Mouse (Mus musculus): ENCODE measurements at regions not wholly inside any gene's neighbourhood (a gene's known extent, or its start where the extent isn't known, plus 50 kb on each side); places are given as distances from the start of the nearest gene placed in this dataset.
A peak's percentile ranks its signal among the peaks of the same experiment; 100 is the strongest.

DNA sequence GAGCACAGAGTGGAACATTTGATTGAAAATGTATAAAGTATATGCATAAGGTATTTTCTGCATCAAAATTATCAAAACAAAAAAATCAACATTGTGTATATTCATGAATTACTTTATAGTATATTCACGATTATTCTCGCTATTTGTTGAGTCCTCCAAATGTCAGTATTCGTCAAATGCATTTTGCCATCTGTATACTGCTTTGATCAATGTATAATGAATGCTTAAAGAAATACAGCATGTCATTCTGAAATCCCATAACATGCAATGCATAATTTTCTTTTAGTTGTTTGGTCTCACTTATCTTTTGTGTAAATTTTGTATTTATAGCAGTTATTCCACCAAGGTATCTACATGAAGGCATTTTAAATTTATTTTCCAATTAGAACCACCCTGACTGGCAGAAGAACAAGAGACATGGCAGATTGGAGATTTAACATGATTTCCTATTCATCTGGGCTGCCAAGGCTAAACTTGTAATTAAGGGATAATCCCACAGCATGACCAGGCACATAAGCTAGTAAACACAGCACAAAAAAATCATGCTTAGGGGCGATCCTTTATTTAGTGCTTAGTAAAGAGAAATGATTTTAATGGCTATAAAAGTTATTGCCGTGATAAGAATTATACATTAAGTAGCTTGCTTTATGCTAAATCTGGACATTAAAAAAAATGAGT, 739.3 kb downstream of the Tpm3-rs7 start:
- Histone ChIP-seq H3K9ac (ENCODE audit: insufficient read depth, low read depth, low read length, poor library complexity, severe bottlenecking) (no peak overlapping the region), H3K9me3 (ENCODE audit: control insufficient read depth, insufficient read depth, low read depth, low read length) (no peaks in the 10 kb centered on the region), H3K4me3 (ENCODE audit: insufficient read depth in 1 of 2, low read depth in 1 of 2, low read length in 2 of 2, poor library complexity in 1 of 2, severe bottlenecking in 1 of 2) (no peak overlapping the region), H3K36me3 (ENCODE audit: control insufficient read depth, insufficient read depth, low read length, poor library complexity, severe bottlenecking) (no peaks in the 10 kb centered on the region), H3K27ac (ENCODE audit: insufficient read depth, low read depth, low read length, poor library complexity, severe bottlenecking) (no peak overlapping the region), H3K4me1 (ENCODE audit: control insufficient read depth in 2 of 2, insufficient read depth in 2 of 2, low read length in 2 of 2, poor library complexity in 1 of 2) (no peaks in the 10 kb centered on the region)
- TF ChIP-seq ZNF384 (IDR thresholded peaks at IDR 0.05; ENCODE audit: low read depth, low read length): no peak
- TF ChIP-seq MAFK (IDR thresholded peaks at IDR 0.05; ENCODE audit: insufficient read depth, low read depth, low read length): no peak
- no peak for TF ChIP-seq HCFC1 (IDR thresholded peaks at IDR 0.05; ENCODE audit: borderline replicate concordance, insufficient read depth, low read length)
- no peak for TF ChIP-seq CHD2 (IDR thresholded peaks at IDR 0.05; ENCODE audit: low read depth, low read length)
- TF ChIP-seq ZC3H11A (IDR thresholded peaks at IDR 0.05; ENCODE audit: borderline replicate concordance, low read depth, low read length): no peak
- in situ Hi-C loops (cut with MboI; ENCODE audit: low sequenced_read_pairs in 2 of 2, unreplicated experiment in 2 of 2): no loop called here
- no peak for DNase-seq (ENCODE audit: low read depth, low spot score)

DNA sequence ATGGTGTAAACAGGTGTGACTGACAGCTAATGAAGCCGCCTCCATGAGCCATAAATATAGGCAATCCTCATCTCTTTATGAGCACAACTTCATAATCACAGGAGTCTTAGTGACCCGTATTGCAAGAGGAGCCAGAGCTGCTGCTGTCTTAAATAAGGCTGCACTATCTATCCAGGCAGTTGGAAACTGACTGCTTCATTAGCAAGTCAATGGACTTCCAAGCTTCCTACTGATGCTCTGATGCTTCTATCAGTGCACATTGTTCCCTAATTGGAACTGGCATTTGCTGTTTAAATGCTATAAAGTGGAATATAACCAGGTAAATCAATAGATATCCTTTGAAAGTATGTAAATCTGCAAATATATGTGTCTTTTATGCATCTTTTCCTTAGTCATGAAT, 746.9 kb downstream of the Tpm3-rs7 start:
- Histone ChIP-seq H3K36me3 (ENCODE audit: control insufficient read depth, insufficient read depth, low read length, poor library complexity, severe bottlenecking) (no peaks in the 10 kb centered on the region), H3K4me1 (ENCODE audit: control insufficient read depth in 2 of 2, insufficient read depth in 2 of 2, low read length in 2 of 2, poor library complexity in 1 of 2) (no peaks in the 10 kb centered on the region), H3K9ac (ENCODE audit: insufficient read depth, low read depth, low read length, poor library complexity, severe bottlenecking) (no peak overlapping the region), H3K27ac (ENCODE audit: insufficient read depth, low read depth, low read length, poor library complexity, severe bottlenecking) (no peak overlapping the region), H3K4me3 (ENCODE audit: insufficient read depth in 1 of 2, low read depth in 1 of 2, low read length in 2 of 2, poor library complexity in 1 of 2, severe bottlenecking in 1 of 2) (no peak overlapping the region), H3K9me3 (ENCODE audit: control insufficient read depth, insufficient read depth, low read depth, low read length) (no peaks in the 10 kb centered on the region)
- TF ChIP-seq ZC3H11A (IDR thresholded peaks at IDR 0.05; ENCODE audit: borderline replicate concordance, low read depth, low read length) (no peak), CHD2 (IDR thresholded peaks at IDR 0.05; ENCODE audit: low read depth, low read length) (no peak), ZNF384 (IDR thresholded peaks at IDR 0.05; ENCODE audit: low read depth, low read length) (no peak), HCFC1 (IDR thresholded peaks at IDR 0.05; ENCODE audit: borderline replicate concordance, insufficient read depth, low read length) (no peak), MAFK (IDR thresholded peaks at IDR 0.05; ENCODE audit: insufficient read depth, low read depth, low read length) (no peak)
- peak; percentile 28 for DNase-seq (ENCODE audit: low read depth, low spot score)
- in situ Hi-C loops (cut with MboI; ENCODE audit: low sequenced_read_pairs in 2 of 2, unreplicated experiment in 2 of 2): no loop called here

DNA sequence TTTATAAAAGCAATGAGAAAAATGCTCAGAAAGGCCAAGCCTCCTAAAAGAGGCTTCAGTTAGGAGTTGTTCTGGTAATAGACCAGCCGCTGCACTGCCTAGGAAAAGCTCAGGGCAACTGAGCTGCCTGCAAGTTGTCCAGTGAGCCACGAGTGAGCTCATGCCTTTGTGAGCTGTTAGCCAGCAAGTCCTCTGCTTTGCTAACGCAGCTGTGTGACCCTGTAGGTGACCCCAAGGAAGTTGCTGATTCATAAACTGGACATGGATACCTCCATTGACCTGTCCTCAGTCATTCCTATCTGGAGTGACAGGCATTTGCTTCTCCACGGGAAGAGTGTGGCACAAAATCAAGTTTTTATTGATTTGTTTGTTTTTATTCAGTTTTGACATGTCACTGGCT, 748.2 kb downstream of the Tpm3-rs7 start:
- H3K9me3 ChIP-seq (ENCODE audit: control insufficient read depth, insufficient read depth, low read depth, low read length): no peaks in the 10 kb centered on the region
- no peaks in the 10 kb centered on the region for H3K36me3 ChIP-seq (ENCODE audit: control insufficient read depth, insufficient read depth, low read length, poor library complexity, severe bottlenecking)
- H3K4me1 ChIP-seq (ENCODE audit: control insufficient read depth in 2 of 2, insufficient read depth in 2 of 2, low read length in 2 of 2, poor library complexity in 1 of 2): no peaks in the 10 kb centered on the region
- DNase-seq (ENCODE audit: low read depth, low spot score): no peak
- H3K4me3 ChIP-seq (ENCODE audit: insufficient read depth in 1 of 2, low read depth in 1 of 2, low read length in 2 of 2, poor library complexity in 1 of 2, severe bottlenecking in 1 of 2): no peak overlapping the region
- H3K9ac ChIP-seq (ENCODE audit: insufficient read depth, low read depth, low read length, poor library complexity, severe bottlenecking): no peak overlapping the region
- TF ChIP-seq ZNF384 (IDR thresholded peaks at IDR 0.05; ENCODE audit: low read depth, low read length) (no peak), HCFC1 (IDR thresholded peaks at IDR 0.05; ENCODE audit: borderline replicate concordance, insufficient read depth, low read length) (no peak), ZC3H11A (IDR thresholded peaks at IDR 0.05; ENCODE audit: borderline replicate concordance, low read depth, low read length) (no peak), MAFK (IDR thresholded peaks at IDR 0.05; ENCODE audit: insufficient read depth, low read depth, low read length) (no peak), CHD2 (IDR thresholded peaks at IDR 0.05; ENCODE audit: low read depth, low read length) (no peak)
- H3K27ac ChIP-seq (ENCODE audit: insufficient read depth, low read depth, low read length, poor library complexity, severe bottlenecking): no peak overlapping the region
- in situ Hi-C loops (cut with MboI; ENCODE audit: low sequenced_read_pairs in 2 of 2, unreplicated experiment in 2 of 2): no loop called here

GRCm38 (mm10) chr14:114073236-114073635, 758.8 kb downstream of the Tpm3-rs7 start:
- H3K4me1 ChIP-seq (ENCODE audit: control insufficient read depth in 2 of 2, insufficient read depth in 2 of 2, low read length in 2 of 2, poor library complexity in 1 of 2): no peaks in the 10 kb centered on the region
- no peak for TF ChIP-seq MAFK (IDR thresholded peaks at IDR 0.05; ENCODE audit: insufficient read depth, low read depth, low read length)
- TF ChIP-seq CHD2 (IDR thresholded peaks at IDR 0.05; ENCODE audit: low read depth, low read length): no peak
- TF ChIP-seq ZNF384 (IDR thresholded peaks at IDR 0.05; ENCODE audit: low read depth, low read length): no peak
- no peak for TF ChIP-seq HCFC1 (IDR thresholded peaks at IDR 0.05; ENCODE audit: borderline replicate concordance, insufficient read depth, low read length)
- TF ChIP-seq ZC3H11A (IDR thresholded peaks at IDR 0.05; ENCODE audit: borderline replicate concordance, low read depth, low read length): no peak
- in situ Hi-C loops (cut with MboI; ENCODE audit: low sequenced_read_pairs in 2 of 2, unreplicated experiment in 2 of 2): no loop called here
- DNase-seq (ENCODE audit: low read depth, low spot score): no peak
- H3K4me3 ChIP-seq (ENCODE audit: insufficient read depth in 1 of 2, low read depth in 1 of 2, low read length in 2 of 2, poor library complexity in 1 of 2, severe bottlenecking in 1 of 2): no peak overlapping the region
- H3K9me3 ChIP-seq (ENCODE audit: control insufficient read depth, insufficient read depth, low read depth, low read length): no peaks in the 10 kb centered on the region
- H3K27ac ChIP-seq (ENCODE audit: insufficient read depth, low read depth, low read length, poor library complexity, severe bottlenecking): no peak overlapping the region
- H3K36me3 ChIP-seq (ENCODE audit: control insufficient read depth, insufficient read depth, low read length, poor library complexity, severe bottlenecking): no peaks in the 10 kb centered on the region
- no peak overlapping the region for H3K9ac ChIP-seq (ENCODE audit: insufficient read depth, low read depth, low read length, poor library complexity, severe bottlenecking)
